Mouse (Mus musculus) midbrain, postnatal 0 days (tissue): ENCODE results near the gene Platr17. TPM values are rescaled to one million over a fixed set of nuclear protein-coding genes. Genes with fewer than 3 reads are reported as not detected.
"Not testable (repeated sequence)": the region's sequence is repeated elsewhere in the genome, so short reads cannot be mapped to it uniquely, and the experiment has no call there.

Experiments
- ATAC-seq: fragments of 200-750 bp; cut with Nextera tagmentation; 2 replicates; pipeline ENCODE4 v1.8.0; 2017; ENCODE audit warnings: moderate number of reproducible peaks, mild to moderate bottlenecking, moderate TSS enrichment, moderate library complexity; ENCODE audit not compliant: low FRiP score
- DNase-seq: peaks from one replicate; pipeline ENCODE4 v3.0.0-alpha.2; 2015; ENCODE audit warnings: low spot score
- H3K27ac ChIP-seq: fragments of 300-500 bp; sonication (generic); 2 replicates; pipeline ENCODE4 v1.5.1; 2014; ENCODE audit warnings: low read depth, mild to moderate bottlenecking, low read length, mixed read lengths
- H3K27me3 ChIP-seq: fragments of 300-500 bp; sonication (generic); 2 replicates; pipeline ENCODE4 v1.6.1; 2014; ENCODE audit warnings: low read length, control low read depth, mixed read lengths; ENCODE audit not compliant: insufficient read depth
- H3K36me3 ChIP-seq: fragments of 300-500 bp; sonication (generic); 2 replicates; pipeline ENCODE4 v1.6.1; 2014; ENCODE audit warnings: low read length, control low read depth, mixed read lengths; ENCODE audit not compliant: insufficient read depth
- H3K4me1 ChIP-seq: fragments of 300-500 bp; sonication (generic); 2 replicates; pipeline ENCODE4 v1.6.1; 2014; ENCODE audit warnings: mild to moderate bottlenecking, control low read depth, antibody characterized with exemption, low read length, mixed read lengths; ENCODE audit not compliant: insufficient read depth
- H3K4me2 ChIP-seq: fragments of 300-500 bp; sonication (generic); 2 replicates; pipeline ENCODE4 v1.6.1; 2014; ENCODE audit warnings: low read depth, mild to moderate bottlenecking, low read length, mixed read lengths; ENCODE audit not compliant: poor library complexity, severe bottlenecking
- H3K4me3 ChIP-seq: fragments of 300-500 bp; sonication (generic); 2 replicates; pipeline ENCODE4 v1.5.1; 2014; ENCODE audit warnings: low read depth, mild to moderate bottlenecking, low read length, moderate library complexity
- H3K9ac ChIP-seq: fragments of 300-500 bp; sonication (generic); replicated peaks from 2 replicates; pipeline ENCODE4 v1.6.1; 2014; ENCODE audit warnings: mild to moderate bottlenecking, low read length, moderate library complexity, mixed read lengths; ENCODE audit not compliant: poor library complexity, severe bottlenecking
- H3K9me3 ChIP-seq: fragments of 300-500 bp; sonication (generic); 2 replicates; pipeline ENCODE4 v1.6.1; 2016; ENCODE audit warnings: low read length, control low read depth
- CTCF ChIP-seq: IDR thresholded peaks from 2 replicates; pipeline ENCODE4 v1.5.1; 2016; ENCODE audit warnings: antibody characterized with exemption, mild to moderate bottlenecking
- WGBS: fragments of 180-500 bp; shearing (Covaris S2); extraction: QIAGEN DNeasy Blood & Tissue Kit; methylation state at CpG from one replicate; pipeline ENCODE4 v1.1.7; 2014; 5-methylcytosine and 5-hydroxymethylcytosine counted together
- polyA plus RNA-seq: library from polyadenylated mRNA; unstranded; fragments of >200 nt; fragmentation: Nextera tagmentation; extraction: Ambion mirVana; gene quantifications from 2 replicates; pipeline ENCODE4 v1.2.1, GENCODE M21; 2015
- total RNA-seq: library from RNA; depleted of rRNA; stranded (reverse); fragments of >200 nt; gene quantifications from 2 replicates; pipeline ENCODE4 v1.2.3, GENCODE M21; 2014

The Platr17 gene
- total and polyA plus RNA-seq, 2 experiments from 2014 or later, result 0.22 to 1.5 TPM

DNA sequence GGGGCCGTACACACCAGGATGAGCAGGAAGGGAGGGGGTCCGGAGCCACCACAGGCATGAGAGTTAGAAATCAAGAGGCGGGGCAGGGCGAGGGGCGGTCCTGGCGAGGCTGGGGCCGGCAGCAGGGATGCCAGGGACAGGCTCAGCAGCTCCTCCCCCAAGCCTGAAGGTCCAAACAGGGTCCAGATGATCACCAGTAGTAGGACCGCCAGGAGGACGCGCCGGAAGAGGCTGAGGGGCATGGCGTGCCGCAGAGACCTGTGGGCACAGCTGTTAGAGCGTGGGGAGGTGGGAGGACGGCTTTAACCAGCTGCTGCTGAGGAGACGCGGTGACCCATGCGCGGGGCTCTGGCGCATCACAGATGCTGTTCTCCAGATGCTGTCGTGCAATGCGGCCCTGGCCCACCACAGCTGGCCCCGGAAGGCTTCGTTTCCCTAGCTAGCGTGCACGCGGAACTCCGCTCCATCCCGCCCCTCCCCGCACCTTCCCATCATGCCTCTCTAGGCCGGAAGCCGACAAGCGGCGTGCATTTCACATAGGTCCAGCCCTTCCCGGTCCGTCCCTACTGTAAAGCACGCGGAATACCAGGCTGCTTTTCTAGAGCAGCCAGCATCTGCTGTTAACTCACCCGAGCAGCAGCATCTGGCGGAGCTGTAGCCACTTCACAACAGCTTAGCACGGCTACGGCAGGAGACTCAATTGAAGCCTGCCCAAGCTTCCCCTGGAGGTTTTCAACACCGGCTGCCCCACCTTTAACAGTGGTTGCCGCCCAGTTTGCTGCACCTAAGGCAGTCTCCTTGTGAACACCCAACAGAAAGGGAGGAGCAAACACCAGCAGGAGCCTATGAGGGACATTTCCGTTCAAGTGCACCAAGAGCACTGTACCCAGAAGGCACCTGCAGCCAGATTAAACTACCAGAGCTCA is 46.3 kb downstream of the Platr17 start, which contains the start of gene B3galt4:
B3galt4 (minus strand) TSS at position 468 of the 926 bp plus-strand sequence.
- peak; percentile 90 for DNase-seq
- H3K9me3 ChIP-seq, result no peaks in the 10 kb centered on the region
- peaks cover 13% of the 10 kb centered on the region; the same call in 1 of the 2 replicates for H3K4me1 ChIP-seq
- peak; percentile 13 for TF ChIP-seq CTCF
- WGBS, result under 1% methylated on average over 45 of the region's 45 CpGs
- peak; percentile 76 for ATAC-seq
- peak within 1 kb of the TSS; percentile 96 for H3K4me2 ChIP-seq
- H3K36me3 ChIP-seq, result peaks cover 22% of the 10 kb centered on the region
- peak within 1 kb of the TSS; percentile 79 for H3K9ac ChIP-seq
- peak within 1 kb of the TSS; percentile 91 for H3K27ac ChIP-seq
- H3K4me3 ChIP-seq, result peak within 1 kb of the TSS; percentile 52
- no peaks in the 10 kb centered on the region for H3K27me3 ChIP-seq

DNA sequence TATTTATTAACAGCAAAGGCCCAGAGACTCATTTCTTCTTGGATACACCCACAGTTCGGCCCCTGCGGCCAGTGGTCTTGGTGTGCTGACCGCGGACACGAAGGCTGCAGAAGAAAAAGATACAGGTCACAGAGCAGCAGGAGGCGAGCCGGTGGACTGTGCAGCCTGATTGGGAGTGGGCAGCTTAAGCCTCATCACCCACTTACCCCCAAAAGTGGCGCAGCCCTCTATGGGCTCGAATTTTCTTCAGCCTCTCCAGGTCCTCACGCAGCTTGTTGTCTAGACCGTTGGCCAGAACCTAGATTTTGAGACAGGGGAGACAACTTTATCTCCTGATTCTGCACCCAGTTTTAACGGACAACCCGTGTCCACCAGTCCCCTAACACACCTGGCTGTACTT is 47.1 kb downstream of the Platr17 start:
- H3K9ac ChIP-seq, H3K9me3 ChIP-seq, H3K4me3 ChIP-seq, H3K27me3 ChIP-seq, H3K27ac ChIP-seq, ATAC-seq, DNase-seq: not testable (repeated sequence)
- 75% methylated on average over 13 of the region's 13 CpGs for WGBS
- Histone ChIP-seq H3K4me1 (peaks cover 19% of the 10 kb centered on the region; the same call in 1 of the 2 replicates), H3K4me2 (peak overlapping the region; percentile 96), H3K36me3 (peaks cover 17% of the 10 kb centered on the region)

DNA sequence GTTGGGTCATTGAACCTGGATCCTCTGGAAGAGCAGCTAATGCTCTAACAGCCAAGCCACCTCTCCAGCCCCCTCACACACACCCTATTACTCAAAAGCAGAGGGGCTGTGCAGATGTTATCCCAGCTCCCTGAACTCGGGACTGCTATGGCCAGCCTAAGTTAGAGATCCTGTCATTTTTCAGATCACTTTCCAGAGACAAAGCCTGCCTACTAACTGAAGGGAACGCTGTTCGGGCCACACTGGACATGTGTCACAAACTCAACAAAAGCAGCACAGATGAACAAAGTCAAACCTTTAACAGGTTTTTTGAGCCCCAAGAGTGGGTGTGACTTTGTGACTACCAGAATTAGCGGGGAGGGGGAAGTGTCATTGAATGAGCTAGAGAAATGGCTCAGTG is 47.9 kb downstream of the Platr17 start:
- WGBS, result 80% methylated on average over 4 of the region's 4 CpGs
- no peak for TF ChIP-seq CTCF
- no peak overlapping the region for H3K27ac ChIP-seq
- ATAC-seq, result no peak
- peaks cover 18% of the 10 kb centered on the region for H3K36me3 ChIP-seq
- DNase-seq, result no peak
- no peak overlapping the region; the same call in 1 of the 2 replicates for H3K9ac ChIP-seq
- no peaks in the 10 kb centered on the region for H3K9me3 ChIP-seq
- no peak overlapping the region for H3K4me2 ChIP-seq
- H3K4me1 ChIP-seq, result peaks cover 19% of the 10 kb centered on the region; the same call in 1 of the 2 replicates
- no peak overlapping the region for H3K4me3 ChIP-seq
- no peaks in the 10 kb centered on the region for H3K27me3 ChIP-seq

DNA sequence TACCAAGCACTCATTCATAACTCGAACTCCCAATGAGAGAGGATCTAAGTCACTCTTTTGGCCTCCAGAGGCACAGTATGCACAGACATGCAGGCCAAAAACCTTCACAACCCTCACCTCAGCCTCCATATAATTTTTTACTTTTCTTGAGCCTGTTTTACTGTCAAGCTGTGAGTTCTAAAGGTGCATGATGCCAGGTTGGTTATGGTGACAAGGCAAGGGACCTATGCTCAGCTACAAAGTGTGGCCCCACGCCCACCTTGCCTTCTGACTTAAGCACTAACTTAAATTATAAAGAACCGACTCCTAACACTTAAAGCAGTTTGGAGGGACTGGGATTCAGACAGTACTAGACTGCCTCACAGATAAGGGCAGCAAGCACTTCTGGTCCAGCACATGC is 48.4 kb downstream of the Platr17 start:
- Histone ChIP-seq H3K36me3 (peaks cover 22% of the 10 kb centered on the region), H3K9ac (no peak overlapping the region), H3K4me1 (peaks cover 19% of the 10 kb centered on the region; the same call in 1 of the 2 replicates), H3K27ac (no peak overlapping the region), H3K9me3 (no peaks in the 10 kb centered on the region), H3K4me3 (no peak overlapping the region), H3K27me3 (no peaks in the 10 kb centered on the region), H3K4me2 (no peak overlapping the region)
- ATAC-seq (no peak), DNase-seq (no peak)
- TF ChIP-seq CTCF, result no peak
- WGBS, result 88% methylated on average over 3 of the region's 3 CpGs

DNA sequence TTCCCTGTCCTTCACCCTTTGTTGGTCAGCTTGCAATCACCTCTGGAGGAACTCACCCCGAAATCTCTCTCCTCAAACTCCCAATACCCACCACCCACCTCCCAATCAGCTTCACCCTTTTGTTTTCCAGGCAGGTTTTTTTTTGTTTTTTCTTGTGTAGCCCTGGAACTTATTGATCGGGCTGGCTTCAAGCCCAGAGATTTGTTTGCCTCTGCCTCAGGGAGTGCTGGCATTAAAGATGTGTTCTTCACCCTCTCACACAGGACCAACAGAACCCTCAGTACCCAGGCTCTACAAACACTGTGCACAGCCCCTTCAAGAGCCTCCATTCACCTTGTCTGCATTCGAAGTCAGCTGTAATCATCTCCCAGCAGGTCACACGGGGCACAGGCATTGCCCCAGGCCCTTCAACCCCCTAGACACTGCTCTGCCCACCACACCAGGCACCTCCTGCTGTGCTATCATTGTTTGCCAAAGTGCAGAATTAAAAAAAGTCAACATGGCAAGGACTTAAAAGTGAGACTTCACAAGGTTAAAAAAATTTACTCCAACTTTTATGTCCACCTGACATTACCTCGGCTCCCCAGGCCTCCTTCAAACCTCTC is 49.1 kb downstream of the Platr17 start:
- Histone ChIP-seq H3K9ac (peak overlapping the region; percentile 96), H3K4me3 (peak overlapping the region; percentile 84), H3K27ac (0 out of 2 replicates have a peak overlapping the region, but pooled peaks have one; percentile 26), H3K36me3 (peaks cover 24% of the 10 kb centered on the region), H3K27me3 (no peaks in the 10 kb centered on the region), H3K4me1 (peaks cover 19% of the 10 kb centered on the region; the same call in 1 of the 2 replicates), H3K9me3 (no peaks in the 10 kb centered on the region), H3K4me2 (peak overlapping the region; percentile 74)
- TF ChIP-seq CTCF, result no peak
- 42% methylated on average over 5 of the region's 5 CpGs for WGBS
- ATAC-seq, result no peak
- no peak for DNase-seq
